Mouse (Mus musculus) adrenal gland, postnatal 14 days (tissue): ENCODE results near the gene Fam32a. TPM values are rescaled to one million over a fixed set of nuclear protein-coding genes. Genes with fewer than 3 reads are reported as not detected.

Experiments used
- DNase-seq: peaks from one replicate; pipeline ENCODE4 v3.0.0; 2021; ENCODE audit warnings: mixed read lengths
- long read RNA-seq, 2 experiments: library from polyadenylated mRNA; stranded (forward); transcript quantifications; one replicate each; pipeline ENCODE4 v2.0.0; 2021
- total RNA-seq: library from RNA; stranded (reverse); gene quantifications from 2 replicates; pipeline ENCODE4 v1.2.3, GENCODE M21; 2021

The Fam32a gene
- total RNA-seq = 51.9 and 60.3 TPM in 2 replicates
- long read RNA-seq, experiment 1, transcript Fam32a-201 (4 exons, 2,564 nt) = major isoform, 162 of 200 reads
- long read RNA-seq, experiment 1, partial matches to known transcripts = 30 of 200 reads
- long read RNA-seq, experiment 1, other reads (novel, unspliced or antisense) = 4 of 200 reads
- long read RNA-seq, experiment 2, transcript Fam32a-201 (4 exons, 2,564 nt) = major isoform, 117 of 148 reads
- long read RNA-seq, experiment 2, partial matches to known transcripts = 19 of 148 reads
- long read RNA-seq, experiment 2, other reads (novel, unspliced or antisense) = 8 of 148 reads

GRCm38 (mm10) chr8:72219541-72220363 lies at the start of gene Fam32a:
TSS of gene Fam32a (plus strand) at chr8:72219730.
- peak; percentile 93 for DNase-seq

- DNase-seq = peak; percentile 85
These were observed 42.1 kb upstream of the Fam32a start for GRCm38 (mm10) chr8:72177346-72177925.

- DNase-seq = peak; percentile 55
These were observed 35.9 kb upstream of the Fam32a start for GRCm38 (mm10) chr8:72183554-72184202.

GRCm38 (mm10) chr8:72187793-72188331 lies 31.7 kb upstream of the Fam32a start:
- DNase-seq = no peak

- peak; percentile 20 for DNase-seq
These were observed 29.9 kb upstream of the Fam32a start, which contains the start of gene Hsh2d for GRCm38 (mm10) chr8:72189417-72190214. TSS of gene Hsh2d (plus strand) at chr8:72189638.

DNA sequence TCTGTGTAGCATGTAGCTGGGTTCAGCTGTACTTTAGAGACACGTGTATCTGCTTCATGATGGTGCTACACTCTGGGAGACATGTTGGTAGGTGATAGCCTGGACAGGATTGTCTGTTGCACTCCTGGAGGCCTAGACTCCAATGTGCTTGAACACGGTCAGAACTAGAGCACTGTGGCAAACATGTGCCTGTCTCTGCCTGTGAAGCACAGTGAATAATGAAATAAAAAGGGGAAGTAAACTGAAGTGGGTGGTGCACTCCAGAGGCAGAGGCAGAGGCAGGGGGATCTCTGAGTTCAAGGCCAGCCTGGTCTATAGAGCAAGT lies 29.4 kb upstream of the Fam32a start:
- DNase-seq = no peak

- DNase-seq = no peak
These were observed 27.5 kb upstream of the Fam32a start for GRCm38 (mm10) chr8:72192065-72192464.

DNA sequence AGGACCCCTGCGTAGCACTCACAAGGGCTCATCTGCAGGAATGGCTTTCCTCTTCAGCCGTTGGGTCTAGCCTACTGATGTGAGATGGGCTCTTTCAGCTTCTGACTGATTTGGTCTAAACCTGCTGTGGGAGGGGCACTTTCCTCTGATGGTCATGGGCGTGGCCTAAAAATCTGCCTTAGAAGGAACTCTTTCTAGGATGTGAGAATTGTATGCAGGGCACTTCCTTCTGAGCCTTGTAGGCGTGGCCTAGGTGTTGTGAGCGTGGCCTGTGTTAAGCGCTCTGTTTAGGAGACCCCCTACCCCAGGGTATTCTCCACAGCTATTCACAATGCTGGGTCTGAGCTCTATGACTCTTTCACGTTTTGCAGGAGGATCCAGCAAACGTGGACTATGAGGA lies 21.5 kb upstream of the Fam32a start:
- DNase-seq = no peak

DNA sequence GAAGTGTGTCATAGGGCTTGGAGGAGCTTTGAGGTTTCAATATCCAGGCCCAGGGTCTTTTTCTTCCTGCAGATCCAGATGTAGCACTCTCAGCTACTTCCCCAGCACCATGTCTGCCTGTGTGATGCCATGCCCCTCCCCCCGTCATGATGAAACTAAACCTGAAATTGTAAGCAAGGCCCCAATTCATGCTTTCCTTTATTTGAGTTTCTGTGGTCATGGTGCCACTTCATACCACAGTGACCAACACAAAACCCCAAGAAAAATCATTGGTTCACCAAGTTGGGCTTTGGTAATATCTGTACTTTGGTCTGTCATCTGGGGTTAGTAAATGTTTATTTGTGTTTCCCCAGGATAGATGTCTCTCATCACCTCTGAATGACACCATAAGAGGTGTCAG lies 10.9 kb upstream of the Fam32a start:
- no peak for DNase-seq

DNA sequence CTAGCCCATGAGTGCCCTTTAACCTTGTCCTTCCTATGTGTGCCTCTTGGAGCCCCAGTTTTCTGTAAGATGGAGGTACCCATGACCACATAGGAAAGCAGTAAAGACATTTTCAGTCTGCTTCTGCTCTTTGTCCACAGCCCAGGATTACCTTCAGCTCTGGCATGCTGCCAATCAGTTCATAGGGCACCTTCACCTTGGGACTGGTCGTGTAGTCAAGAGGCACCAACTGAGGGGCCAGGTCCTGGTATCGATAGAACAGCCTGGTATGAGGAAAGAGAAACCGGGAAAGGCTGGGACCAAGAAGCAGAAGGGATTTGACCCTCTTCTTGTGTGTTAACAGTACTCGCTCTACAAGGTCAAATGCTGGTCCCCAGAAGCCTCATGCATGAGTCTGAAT lies 9.3 kb upstream of the Fam32a start:
- DNase-seq = no peak

DNA sequence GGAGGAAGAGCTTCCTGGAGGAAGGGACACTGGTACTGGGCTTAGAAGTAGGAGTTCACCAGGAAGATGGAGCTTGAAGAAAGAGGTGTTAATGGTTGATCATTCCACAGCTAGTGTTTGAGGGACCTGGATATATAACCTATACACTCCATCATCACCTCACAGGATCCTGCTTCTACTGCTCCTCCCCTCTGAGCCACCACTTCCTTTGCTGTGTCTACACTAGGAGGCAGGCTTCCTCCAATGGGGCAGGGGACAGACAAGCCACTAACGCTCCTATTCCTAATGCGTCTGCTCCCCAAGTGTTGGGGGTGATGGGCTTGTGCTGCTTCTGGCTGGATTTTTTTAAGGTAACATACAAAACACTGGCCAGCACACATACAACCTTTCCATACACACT lies 8.8 kb upstream of the Fam32a start:
- DNase-seq = no peak

DNA sequence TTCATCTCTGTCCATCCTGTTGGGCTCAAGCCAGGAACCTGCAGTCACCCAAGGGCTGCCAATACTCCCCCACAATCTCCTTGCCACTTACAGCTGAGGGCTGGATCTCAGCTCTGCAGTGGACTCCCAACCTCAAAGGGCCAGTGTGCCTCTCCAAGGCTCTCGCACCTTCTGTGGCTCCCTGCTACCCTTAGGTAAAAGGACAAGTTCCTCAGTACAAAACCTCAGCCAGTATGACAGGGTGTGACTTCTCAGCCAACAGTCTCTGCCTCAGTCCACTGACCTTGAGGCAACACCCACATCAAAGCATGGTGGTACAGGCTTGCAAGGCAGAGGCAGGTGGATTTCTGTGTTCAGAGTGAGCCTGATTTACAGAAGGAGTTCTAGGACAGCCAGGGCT lies 7.7 kb upstream of the Fam32a start:
- DNase-seq = no peak

DNA sequence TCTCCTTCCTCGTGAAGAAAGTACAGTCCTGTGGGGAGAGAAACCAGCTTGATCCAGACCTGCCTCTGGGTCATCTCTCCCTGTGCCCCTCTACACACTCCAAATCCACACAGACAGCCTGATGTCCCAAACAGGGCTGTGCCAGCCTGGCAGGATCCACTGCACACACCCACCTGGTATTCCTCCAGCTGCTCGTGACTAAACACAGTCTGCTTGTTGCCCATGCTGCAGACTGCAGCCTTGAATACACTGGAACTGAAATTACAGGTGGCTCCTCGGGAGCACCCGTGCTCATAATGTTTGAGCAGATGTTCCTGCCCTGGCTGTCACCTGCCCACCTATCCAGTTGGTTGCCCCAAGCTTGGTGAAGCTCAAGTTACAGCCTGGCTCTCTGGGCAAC lies 6.8 kb upstream of the Fam32a start, which contains the start of gene Cib3:
TSS of gene Cib3 (minus strand) at position 87 of the 400 bp plus-strand sequence.
- no peak for DNase-seq

DNA sequence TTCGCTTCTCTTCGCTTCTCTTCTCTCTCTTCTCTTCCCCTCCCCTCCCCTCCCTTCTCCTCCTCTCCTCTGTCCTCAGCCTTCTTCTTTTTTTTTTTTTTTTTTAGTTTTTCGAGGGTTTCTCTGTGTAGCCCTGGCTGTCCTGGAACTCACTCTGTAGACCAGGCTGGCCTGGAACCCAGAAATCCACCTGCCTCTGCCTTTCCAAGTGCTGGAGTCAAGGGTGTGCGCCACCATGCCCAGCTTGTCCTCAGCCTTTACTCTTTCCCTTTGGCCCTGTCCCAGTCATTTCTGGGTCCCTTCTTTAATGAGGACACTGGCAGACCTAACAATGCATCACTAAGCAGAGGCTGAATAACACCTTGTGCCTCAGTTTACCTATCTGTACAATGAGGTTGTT lies 6.0 kb upstream of the Fam32a start, which contains the start of gene Gm11034:
TSS of gene Gm11034 (minus strand) at position 101 of the 400 bp plus-strand sequence.
- no peak for DNase-seq

DNA sequence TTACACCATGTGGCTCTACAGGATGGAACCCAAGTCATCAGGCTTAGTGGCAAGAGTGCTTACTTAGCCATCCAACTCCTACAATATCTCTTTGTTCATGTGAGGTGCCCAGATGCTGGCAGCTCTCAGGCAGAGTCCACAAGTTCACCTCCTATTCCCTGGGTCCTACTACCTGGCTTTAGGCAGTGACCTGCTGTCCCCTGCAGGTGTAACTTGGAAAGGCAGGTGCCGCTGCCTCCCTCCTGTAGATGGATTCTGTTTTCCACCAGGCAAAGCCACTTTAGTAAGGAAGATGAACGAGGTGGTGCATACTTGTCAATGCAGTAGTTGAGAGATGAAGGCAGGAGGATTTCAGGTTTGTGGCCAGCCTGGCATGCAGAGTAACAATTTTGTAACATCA lies 4.5 kb upstream of the Fam32a start:
- DNase-seq = peak; percentile 19

- no peak for DNase-seq
These were observed 3.7 kb upstream of the Fam32a start for GRCm38 (mm10) chr8:72215871-72216270.

GRCm38 (mm10) chr8:72218781-72219540 lies 569 bp upstream of the Fam32a start:
- no peak for DNase-seq

GRCm38 (mm10) chr8:72220758-72221157 lies 1.2 kb downstream of the Fam32a start:
- no peak for DNase-seq

DNA sequence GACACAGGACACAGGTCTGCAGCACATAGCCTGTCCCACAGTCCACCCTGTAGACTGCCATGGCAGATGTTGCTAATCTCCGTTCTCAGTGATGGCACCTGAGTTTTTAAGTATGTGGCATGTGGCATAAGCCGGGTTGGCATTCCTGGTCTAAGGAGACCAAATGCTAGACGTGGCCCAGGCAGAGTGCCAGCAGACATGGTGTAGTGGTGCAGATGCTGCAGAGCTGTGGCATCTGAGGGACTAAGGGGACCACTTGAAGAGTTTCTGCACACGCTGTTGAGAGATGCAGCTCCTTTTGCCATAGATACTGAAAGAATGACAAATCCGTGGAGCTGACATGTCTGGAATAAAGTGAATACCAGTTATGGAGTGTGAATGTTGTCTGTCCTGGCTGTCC lies 3.1 kb downstream of the Fam32a start:
- no peak for DNase-seq
